Mouse (Mus musculus) MEL-GATA-1-ER (cell line): ENCODE measurements around the gene Pip4k2a.

Experiments
- DNase-seq: peaks from one replicate; pipeline ENCODE4 v3.0.0-alpha.2; 2012; ENCODE audit warnings: low read depth; ENCODE audit errors: extremely low read depth

The Pip4k2a gene

GRCm38 (mm10) chr2:18799265-18799965 is 198.5 kb downstream of the Pip4k2a start:
- no peak for DNase-seq

- no peak for DNase-seq
Measured at GRCm38 (mm10) chr2:18797776-18798175, 200.2 kb downstream of the Pip4k2a start.

GRCm38 (mm10) chr2:18794261-18794660 is 203.7 kb downstream of the Pip4k2a start:
- no peak for DNase-seq
